Mouse (Mus musculus): ENCODE measurements around the gene Hmga1. TPM values are rescaled to one million over a fixed set of nuclear protein-coding genes. Genes with fewer than 3 reads are reported as not detected.
A peak's percentile ranks its signal among the peaks of the same experiment; 100 is the strongest.

Hmga1 gene
- total and polyA plus RNA-seq, 2 experiments, result 5.7 to 21.4 TPM

DNA sequence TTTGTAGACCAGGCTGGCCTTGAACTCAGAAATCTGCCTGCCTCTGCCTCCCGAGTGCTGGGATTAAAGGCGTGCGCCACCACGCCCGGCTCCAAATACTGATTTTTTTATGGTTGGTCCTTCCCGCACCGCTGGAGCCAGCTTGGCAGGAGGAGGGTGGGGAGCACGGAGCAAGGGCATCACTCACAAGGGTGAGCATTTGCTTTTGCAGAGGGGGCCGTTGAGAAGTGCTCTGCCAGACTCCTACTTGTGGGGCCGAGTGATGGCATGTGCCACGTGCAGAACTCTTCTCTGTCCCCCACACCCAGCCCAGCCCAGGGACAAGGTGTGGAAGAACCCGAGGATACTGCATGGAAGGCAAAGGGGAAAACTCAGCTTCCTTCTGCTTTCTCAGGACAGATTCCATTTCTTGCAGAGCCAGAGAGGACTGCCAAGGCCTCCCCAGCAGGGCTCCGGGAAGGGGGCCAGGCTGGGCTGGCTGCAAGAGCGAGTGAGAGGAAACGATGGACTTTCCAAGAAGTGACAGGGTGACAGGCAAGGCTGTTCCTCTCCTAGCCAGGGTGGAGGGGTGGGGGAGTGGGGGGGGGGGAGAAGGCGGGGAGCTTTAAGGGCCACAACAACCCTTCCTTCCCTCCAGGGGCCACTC lies 18.3 kb downstream of the Hmga1 start:
- H3K4me1 ChIP-seq (ENCODE audit: control insufficient read depth, insufficient read depth, low read length), result peaks cover 2% of the 10 kb centered on the region; the same call in 1 of the 2 replicates
- H3K9ac ChIP-seq (ENCODE audit: low read depth, low read length), result no peak overlapping the region
- no peak for DNase-seq (ENCODE audit: extremely low read depth, low read depth, low spot score)
- no peaks in the 10 kb centered on the region; the same call in 1 of the 2 replicates for H3K36me3 ChIP-seq (ENCODE audit: control insufficient read depth, insufficient read depth, low read length)
- no peak overlapping the region for H3K27ac ChIP-seq (replicated peaks; ENCODE audit: insufficient read depth, low read depth, low read length)
- H3K4me3 ChIP-seq (ENCODE audit: insufficient read depth, low read depth, low read length), result no peak overlapping the region
- WGBS, result 84% methylated on average over 16 of the region's 16 CpGs
- no peak for TF ChIP-seq CTCF (IDR thresholded peaks at IDR 0.05; ENCODE audit: low read depth, low read length)
- TF ChIP-seq POLR2A (IDR thresholded peaks at IDR 0.05; ENCODE audit: extremely low read depth, insufficient read depth, low read length), result no peak
- no peaks in the 10 kb centered on the region for H3K79me2 ChIP-seq (ENCODE audit: control insufficient read depth, insufficient read depth, low read length)
- no peaks in the 10 kb centered on the region for H3K27me3 ChIP-seq (ENCODE audit: control insufficient read depth, insufficient read depth, low read length)

GRCm38 (mm10) chr17:27575116-27575776 lies 18.9 kb downstream of the Hmga1 start:
- H3K4me1 ChIP-seq (ENCODE audit: control insufficient read depth, insufficient read depth, low read length), result peaks cover 2% of the 10 kb centered on the region; the same call in 1 of the 2 replicates
- DNase-seq (ENCODE audit: extremely low read depth, low read depth, low spot score), result no peak
- WGBS, result 80% methylated on average over 10 of the region's 10 CpGs
- peaks cover 5% of the 10 kb centered on the region; the same call in 1 of the 2 replicates for H3K36me3 ChIP-seq (ENCODE audit: control insufficient read depth, insufficient read depth, low read length)
- H3K4me3 ChIP-seq (ENCODE audit: insufficient read depth, low read depth, low read length), result no peak overlapping the region
- no peaks in the 10 kb centered on the region for H3K79me2 ChIP-seq (ENCODE audit: control insufficient read depth, insufficient read depth, low read length)
- no peak overlapping the region for H3K9ac ChIP-seq (ENCODE audit: low read depth, low read length)
- no peak for TF ChIP-seq CTCF (IDR thresholded peaks at IDR 0.05; ENCODE audit: low read depth, low read length)
- TF ChIP-seq POLR2A (IDR thresholded peaks at IDR 0.05; ENCODE audit: extremely low read depth, insufficient read depth, low read length), result no peak
- H3K27me3 ChIP-seq (ENCODE audit: control insufficient read depth, insufficient read depth, low read length), result no peaks in the 10 kb centered on the region
- no peak overlapping the region for H3K27ac ChIP-seq (replicated peaks; ENCODE audit: insufficient read depth, low read depth, low read length)

DNA sequence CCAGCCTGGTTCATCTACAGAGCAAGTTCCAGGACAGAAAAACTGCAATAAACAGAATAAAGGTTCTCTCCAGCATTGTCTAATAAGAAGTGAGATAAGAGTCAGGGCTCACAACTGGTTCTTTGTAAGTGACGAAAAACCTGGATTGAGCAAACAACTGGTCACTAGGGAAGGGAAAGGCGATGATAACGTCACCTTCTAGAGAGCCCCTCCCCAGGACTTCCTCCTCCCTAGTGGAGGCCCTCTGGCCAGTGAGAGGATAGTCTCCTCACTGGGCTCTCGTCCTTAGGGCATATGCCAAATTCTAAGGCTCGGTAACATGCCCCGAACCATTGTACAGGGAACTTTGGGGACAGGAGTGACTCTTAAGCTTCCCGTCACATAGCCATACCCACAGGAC lies 19.8 kb downstream of the Hmga1 start:
- 88% methylated on average over 7 of the region's 7 CpGs for WGBS
- TF ChIP-seq CTCF (IDR thresholded peaks at IDR 0.05; ENCODE audit: low read depth, low read length) (no peak), POLR2A (IDR thresholded peaks at IDR 0.05; ENCODE audit: extremely low read depth, insufficient read depth, low read length) (no peak)
- H3K9ac ChIP-seq (ENCODE audit: low read depth, low read length), result no peak overlapping the region
- no peaks in the 10 kb centered on the region for H3K27me3 ChIP-seq (ENCODE audit: control insufficient read depth, insufficient read depth, low read length)
- H3K27ac ChIP-seq (replicated peaks; ENCODE audit: insufficient read depth, low read depth, low read length), result no peak overlapping the region
- DNase-seq (ENCODE audit: extremely low read depth, low read depth, low spot score), result no peak
- peaks cover 2% of the 10 kb centered on the region; the same call in 1 of the 2 replicates for H3K4me1 ChIP-seq (ENCODE audit: control insufficient read depth, insufficient read depth, low read length)
- H3K4me3 ChIP-seq (ENCODE audit: insufficient read depth, low read depth, low read length), result no peak overlapping the region
- no peaks in the 10 kb centered on the region for H3K79me2 ChIP-seq (ENCODE audit: control insufficient read depth, insufficient read depth, low read length)
- peaks cover 8% of the 10 kb centered on the region; the same call in 1 of the 2 replicates for H3K36me3 ChIP-seq (ENCODE audit: control insufficient read depth, insufficient read depth, low read length)

DNA sequence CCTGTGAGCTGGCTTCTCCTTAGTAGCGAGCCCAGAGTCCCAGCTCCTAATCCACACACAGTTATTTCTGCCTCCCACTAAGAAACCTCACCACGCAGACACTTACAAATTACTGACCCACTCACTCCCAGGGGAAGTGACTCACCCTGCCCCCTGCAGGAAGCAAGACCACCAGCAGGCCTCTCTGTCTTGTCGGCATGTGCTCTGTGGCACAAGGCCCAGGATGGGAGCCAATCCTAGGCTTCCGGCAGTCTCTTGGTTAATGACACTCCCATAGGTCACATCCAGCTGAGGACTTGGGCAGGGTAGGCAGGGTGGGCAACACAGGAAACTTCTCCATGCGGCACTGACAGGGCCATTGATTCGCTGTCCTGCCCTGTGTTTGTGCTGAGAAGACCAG lies 21.2 kb downstream of the Hmga1 start:
- Histone ChIP-seq H3K4me3 (ENCODE audit: insufficient read depth, low read depth, low read length) (no peak overlapping the region), H3K9ac (ENCODE audit: low read depth, low read length) (no peak overlapping the region), H3K4me1 (ENCODE audit: control insufficient read depth, insufficient read depth, low read length) (no peaks in the 10 kb centered on the region), H3K36me3 (ENCODE audit: control insufficient read depth, insufficient read depth, low read length) (peaks cover 9% of the 10 kb centered on the region; the same call in 1 of the 2 replicates), H3K79me2 (ENCODE audit: control insufficient read depth, insufficient read depth, low read length) (no peaks in the 10 kb centered on the region), H3K27ac (replicated peaks; ENCODE audit: insufficient read depth, low read depth, low read length) (no peak overlapping the region), H3K27me3 (ENCODE audit: control insufficient read depth, insufficient read depth, low read length) (no peaks in the 10 kb centered on the region)
- no peak for DNase-seq (ENCODE audit: extremely low read depth, low read depth, low spot score)
- 80% methylated on average over 6 of the region's 6 CpGs for WGBS
- no peak for TF ChIP-seq POLR2A (IDR thresholded peaks at IDR 0.05; ENCODE audit: extremely low read depth, insufficient read depth, low read length)
- no peak for TF ChIP-seq CTCF (IDR thresholded peaks at IDR 0.05; ENCODE audit: low read depth, low read length)

DNA sequence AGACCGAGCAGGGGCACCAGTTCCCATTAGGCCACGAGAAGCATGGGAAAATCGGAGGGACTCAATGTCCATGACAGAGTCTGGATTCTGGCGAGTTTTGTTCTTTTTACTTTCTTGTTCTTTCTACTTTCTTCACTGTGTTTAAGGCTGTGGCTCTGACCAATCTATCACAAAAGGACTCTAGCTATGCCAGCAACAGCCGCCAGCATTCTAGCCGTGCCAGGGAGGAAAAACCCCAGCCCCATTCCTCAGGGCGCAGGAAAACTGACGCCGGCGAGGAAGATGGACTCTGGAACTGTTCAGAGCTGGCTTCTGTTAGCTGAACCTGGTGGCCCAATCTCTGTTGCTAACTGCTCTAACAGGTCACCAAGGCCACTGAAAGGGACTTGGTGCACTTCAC lies 22.2 kb downstream of the Hmga1 start:
- H3K27ac ChIP-seq (replicated peaks; ENCODE audit: insufficient read depth, low read depth, low read length), result no peak overlapping the region
- H3K4me3 ChIP-seq (ENCODE audit: insufficient read depth, low read depth, low read length), result no peak overlapping the region
- peaks cover 9% of the 10 kb centered on the region; the same call in 1 of the 2 replicates for H3K36me3 ChIP-seq (ENCODE audit: control insufficient read depth, insufficient read depth, low read length)
- WGBS, result 78% methylated on average over 10 of the region's 10 CpGs
- H3K9ac ChIP-seq (ENCODE audit: low read depth, low read length), result no peak overlapping the region
- no peaks in the 10 kb centered on the region for H3K27me3 ChIP-seq (ENCODE audit: control insufficient read depth, insufficient read depth, low read length)
- no peaks in the 10 kb centered on the region for H3K79me2 ChIP-seq (ENCODE audit: control insufficient read depth, insufficient read depth, low read length)
- TF ChIP-seq POLR2A (IDR thresholded peaks at IDR 0.05; ENCODE audit: extremely low read depth, insufficient read depth, low read length), result no peak
- TF ChIP-seq CTCF (IDR thresholded peaks at IDR 0.05; ENCODE audit: low read depth, low read length), result no peak
- no peaks in the 10 kb centered on the region for H3K4me1 ChIP-seq (ENCODE audit: control insufficient read depth, insufficient read depth, low read length)
- peak; percentile 81 for DNase-seq (ENCODE audit: extremely low read depth, low read depth, low spot score)

DNA sequence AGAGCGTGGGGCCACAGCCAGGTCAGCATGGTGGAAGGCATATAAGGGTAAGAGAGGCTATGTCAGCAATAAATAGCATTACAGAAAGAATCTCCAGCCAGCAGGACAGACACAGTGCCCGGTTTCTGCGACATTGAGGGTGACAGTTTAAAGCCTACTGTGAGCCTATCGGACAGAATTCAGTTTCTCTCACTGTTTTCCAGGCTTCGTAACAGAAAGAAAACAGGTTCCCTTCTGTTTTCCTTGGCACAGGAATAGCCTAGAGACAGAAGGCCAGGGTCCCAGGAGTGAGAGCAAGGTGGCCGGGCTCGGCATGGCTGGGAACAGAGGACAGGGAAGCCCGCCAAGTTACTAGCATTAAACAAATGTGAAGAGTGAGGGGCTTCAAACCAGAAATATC lies 23.5 kb downstream of the Hmga1 start:
- WGBS, result 95% methylated on average over 8 of the region's 8 CpGs
- H3K27ac ChIP-seq (replicated peaks; ENCODE audit: insufficient read depth, low read depth, low read length), result no peak overlapping the region
- no peaks in the 10 kb centered on the region for H3K4me1 ChIP-seq (ENCODE audit: control insufficient read depth, insufficient read depth, low read length)
- H3K27me3 ChIP-seq (ENCODE audit: control insufficient read depth, insufficient read depth, low read length), result no peaks in the 10 kb centered on the region
- no peak overlapping the region for H3K9ac ChIP-seq (ENCODE audit: low read depth, low read length)
- TF ChIP-seq CTCF (IDR thresholded peaks at IDR 0.05; ENCODE audit: low read depth, low read length), result no peak
- no peak for TF ChIP-seq POLR2A (IDR thresholded peaks at IDR 0.05; ENCODE audit: extremely low read depth, insufficient read depth, low read length)
- no peak for DNase-seq (ENCODE audit: extremely low read depth, low read depth, low spot score)
- H3K79me2 ChIP-seq (ENCODE audit: control insufficient read depth, insufficient read depth, low read length), result no peaks in the 10 kb centered on the region
- H3K36me3 ChIP-seq (ENCODE audit: control insufficient read depth, insufficient read depth, low read length), result peaks cover 9% of the 10 kb centered on the region; the same call in 1 of the 2 replicates
- H3K4me3 ChIP-seq (ENCODE audit: insufficient read depth, low read depth, low read length), result no peak overlapping the region
